Mouse (Mus musculus): Measurements from ENCODE around the gene E130114P18Rik.

The E130114P18Rik gene

GRCm38 (mm10) chr4:97569320-97569719 lies 208.6 kb downstream of the E130114P18Rik start:
- no peak for DNase-seq (ENCODE audit: low read depth, low spot score)

- DNase-seq (ENCODE audit: low read depth, low spot score): peak; percentile 0
Measured at GRCm38 (mm10) chr4:97564656-97565055, 213.2 kb downstream of the E130114P18Rik start.

GRCm38 (mm10) chr4:97564199-97564598 lies 213.7 kb downstream of the E130114P18Rik start:
- DNase-seq (ENCODE audit: low read depth, low spot score): no peak

GRCm38 (mm10) chr4:97557585-97557984 lies 220.3 kb downstream of the E130114P18Rik start:
- no peak for DNase-seq (ENCODE audit: low read depth, low spot score)

GRCm38 (mm10) chr4:97544016-97544415 lies 233.9 kb downstream of the E130114P18Rik start:
- DNase-seq (ENCODE audit: low read depth, low spot score): no peak

- no peak for DNase-seq (ENCODE audit: low read depth, low spot score)
Measured at GRCm38 (mm10) chr4:97532072-97532471, 245.8 kb downstream of the E130114P18Rik start.

GRCm38 (mm10) chr4:97528517-97528916 lies 249.4 kb downstream of the E130114P18Rik start:
- no peak for DNase-seq (ENCODE audit: low read depth, low spot score)
